Mouse (Mus musculus): ENCODE measurements around the gene Ret. TPM values are rescaled to one million over a fixed set of nuclear protein-coding genes. Genes with fewer than 3 reads are reported as not detected.

Ret gene
- polyA plus RNA-seq, 1 experiment from 2014 or later, result 1.2 TPM

GRCm38 (mm10) chr6:118134461-118134860, 63.1 kb downstream of the Ret start:
- peaks cover 12% of the 10 kb centered on the region for H3K4me1 ChIP-seq
- no peaks in the 10 kb centered on the region for H3K36me3 ChIP-seq
- H3K4me3 ChIP-seq, result no peak overlapping the region
- no peaks in the 10 kb centered on the region for H3K9me3 ChIP-seq (replicated peaks)
- no peaks in the 10 kb centered on the region for H3K27me3 ChIP-seq (ENCODE audit: low read depth, poor library complexity, severe bottlenecking)
- no peak overlapping the region for H3K27ac ChIP-seq (replicated peaks)
- 89% methylated on average over 1 of the region's 1 CpGs for WGBS
- no peak for DNase-seq (ENCODE audit: low spot score)

- Histone ChIP-seq H3K36me3 (peaks cover 3% of the 10 kb centered on the region; the same call in 1 of the 2 replicates), H3K9me3 (replicated peaks) (no peaks in the 10 kb centered on the region), H3K27ac (replicated peaks) (no peak overlapping the region), H3K4me1 (no peaks in the 10 kb centered on the region), H3K27me3 (ENCODE audit: low read depth, poor library complexity, severe bottlenecking) (no peaks in the 10 kb centered on the region), H3K4me3 (no peak overlapping the region)
- DNase-seq (ENCODE audit: low spot score), result no peak
- WGBS, result 89% methylated on average over 2 of the region's 2 CpGs
These were observed 67.5 kb downstream of the Ret start for GRCm38 (mm10) chr6:118130022-118130421.

GRCm38 (mm10) chr6:118127827-118128487, 69.6 kb downstream of the Ret start:
- DNase-seq (ENCODE audit: low spot score), result no peak
- 91% methylated on average over 6 of the region's 6 CpGs for WGBS
- H3K27ac ChIP-seq (replicated peaks), result no peak overlapping the region

GRCm38 (mm10) chr6:118127198-118127597, 70.3 kb downstream of the Ret start:
- H3K27ac ChIP-seq (replicated peaks), result no peak overlapping the region
- no peaks in the 10 kb centered on the region for H3K27me3 ChIP-seq (ENCODE audit: low read depth, poor library complexity, severe bottlenecking)
- H3K9me3 ChIP-seq (replicated peaks), result no peaks in the 10 kb centered on the region
- no peak for DNase-seq (ENCODE audit: low spot score)
- no peak overlapping the region for H3K4me3 ChIP-seq
- no peaks in the 10 kb centered on the region for H3K4me1 ChIP-seq
- peaks cover 16% of the 10 kb centered on the region for H3K36me3 ChIP-seq
- 84% methylated on average over 7 of the region's 7 CpGs for WGBS

More at GRCm38 (mm10) chr6:118127827-118128487, 69.6 kb downstream of the Ret start:
- peaks cover 14% of the 10 kb centered on the region for H3K36me3 ChIP-seq
- H3K4me1 ChIP-seq, result no peaks in the 10 kb centered on the region
- no peaks in the 10 kb centered on the region for H3K9me3 ChIP-seq (replicated peaks)
- H3K27me3 ChIP-seq (ENCODE audit: low read depth, poor library complexity, severe bottlenecking), result no peaks in the 10 kb centered on the region
- H3K4me3 ChIP-seq, result no peak overlapping the region

GRCm38 (mm10) chr6:118126577-118126976, 70.9 kb downstream of the Ret start:
- Histone ChIP-seq H3K4me3 (no peak overlapping the region), H3K9me3 (replicated peaks) (no peaks in the 10 kb centered on the region), H3K27me3 (ENCODE audit: low read depth, poor library complexity, severe bottlenecking) (no peaks in the 10 kb centered on the region), H3K4me1 (no peaks in the 10 kb centered on the region), H3K36me3 (peaks cover 18% of the 10 kb centered on the region), H3K27ac (replicated peaks) (no peak overlapping the region)
- no peak for DNase-seq (ENCODE audit: low spot score)

GRCm38 (mm10) chr6:118122767-118123166, 74.8 kb downstream of the Ret start:
- no peak for DNase-seq (ENCODE audit: low spot score)
- WGBS, result 92% methylated on average over 1 of the region's 1 CpGs
- Histone ChIP-seq H3K27me3 (ENCODE audit: low read depth, poor library complexity, severe bottlenecking) (no peaks in the 10 kb centered on the region), H3K27ac (replicated peaks) (no peak overlapping the region), H3K4me3 (no peak overlapping the region), H3K4me1 (peaks cover 4% of the 10 kb centered on the region; the same call in 1 of the 2 replicates), H3K9me3 (replicated peaks) (no peaks in the 10 kb centered on the region), H3K36me3 (peaks cover 18% of the 10 kb centered on the region)

GRCm38 (mm10) chr6:118111810-118112209, 85.7 kb downstream of the Ret start:
- H3K4me1 ChIP-seq, result no peaks in the 10 kb centered on the region
- H3K36me3 ChIP-seq, result peaks cover 8% of the 10 kb centered on the region; the same call in 1 of the 2 replicates
- H3K9me3 ChIP-seq (replicated peaks), result no peaks in the 10 kb centered on the region
- no peak overlapping the region for H3K4me3 ChIP-seq
- no peaks in the 10 kb centered on the region for H3K27me3 ChIP-seq (ENCODE audit: low read depth, poor library complexity, severe bottlenecking)
- no peak overlapping the region for H3K27ac ChIP-seq (replicated peaks)
- WGBS, result 50% methylated on average over 1 of the region's 1 CpGs
- no peak for DNase-seq (ENCODE audit: low spot score)

Other genes starting within 250 kb of the Ret start
- gene Rasgef1a, start 186.3 kb downstream of the Ret start, polyA plus RNA-seq (2016; fragmentation: Nextera tagmentation; extraction: Ambion mirVana), result 0.09 and 0.15 TPM in 2 replicates
- 6.3 and 6.5 TPM in 2 replicates for gene Csgalnact2, start 58.6 kb downstream of the Ret start, polyA plus RNA-seq (2016; fragmentation: Nextera tagmentation; extraction: Ambion mirVana)
- 48.0 and 48.7 TPM in 2 replicates for gene Bms1, start 221.8 kb upstream of the Ret start, polyA plus RNA-seq (2016; fragmentation: Nextera tagmentation; extraction: Ambion mirVana)